9 mouse cellular contexts compared by ENCODE assay signal in genomic region chr2:92608810-92609581, GRCm38 (mm10). TPM values are rescaled to one million over a fixed set of nuclear protein-coding genes. Genes with fewer than 3 reads are reported as not detected.
DNase-seq lines count a peak whose midpoint lies in the region; ATAC-seq and TF ChIP-seq lines count a peak whose summit lies in the region.
"Had no signal": no experiment of that assay in that cellular context is flagged by ENCODE, and none has a peak within 500 bp of the region (broad histone marks: within the 10 kb centered on the region; RNA-seq: fewer than 3 reads in every experiment).

No protein-coding gene starts in this region.

- H3K9me3 ChIP-seq in forebrain, embryonic 15.5 days: no peaks in the 10 kb centered on the region
- H3K9me3 ChIP-seq in lung, postnatal 0 days (ENCODE audit: low read length): no peaks in the 10 kb centered on the region
- H3K9me3 ChIP-seq: megakaryocyte, embryonic 14.5 days had no signal

- H3K4me2 ChIP-seq in forebrain, embryonic 15.5 days (replicated peaks): no peak overlapping the region
- H3K4me2 ChIP-seq in lung, postnatal 0 days (replicated peaks; ENCODE audit: low read depth, low read length): no peak overlapping the region

- H3K36me3 ChIP-seq in forebrain, embryonic 15.5 days: no peaks in the 10 kb centered on the region; the same call in 1 of the 2 replicates
- no peaks in the 10 kb centered on the region for H3K36me3 ChIP-seq in lung, postnatal 0 days (ENCODE audit: insufficient read depth, low read length)

- H3K4me1 ChIP-seq in forebrain, embryonic 15.5 days: no peaks in the 10 kb centered on the region
- no peaks in the 10 kb centered on the region for H3K4me1 ChIP-seq in lung, postnatal 0 days (ENCODE audit: insufficient read depth, low read depth, low read length)

- no peaks in the 10 kb centered on the region for H3K27me3 ChIP-seq in forebrain, embryonic 15.5 days
- H3K27me3 ChIP-seq in lung, postnatal 0 days (replicated peaks; ENCODE audit: insufficient read depth, low read length): no peaks in the 10 kb centered on the region

- WGBS in forebrain, embryonic 15.5 days: 53% methylated on average over 4 of the region's 4 CpGs
- 51% methylated on average over 4 of the region's 4 CpGs for WGBS in lung, postnatal 0 days

- TF ChIP-seq EP300 in lung, postnatal 0 days (IDR thresholded peaks at IDR 0.05): no peak

- ATAC-seq in forebrain, embryonic 15.5 days (replicated peaks): peak; percentile 64
- ATAC-seq in lung, postnatal 0 days: no peak

- peak; percentile 96 for TF ChIP-seq CTCF in lung, postnatal 0 days (IDR thresholded peaks at IDR 0.05)

- DNase-seq in urinary bladder, postnatal 14 days (ENCODE audit: low spot score): peak; percentile 42
- DNase-seq in urinary bladder, adult 18-20 months (ENCODE audit: low spot score in 2 of 2): no peak
- peak; percentile 29 for DNase-seq in cerebellum, adult 11-12 months
- peak; percentile 58 for DNase-seq in kidney, postnatal 14 days
- DNase-seq in lung, postnatal 0 days (ENCODE audit: low spot score): peak; percentile 70
- DNase-seq in right cerebral cortex, adult 2 months (ENCODE audit: low spot score in 2 of 2): peak; percentile 80 to 87
- no peak for DNase-seq in ovary, postnatal 10 days (ENCODE audit: low spot score)

- H3K4me3 ChIP-seq in forebrain, embryonic 15.5 days: no peak overlapping the region
- no peak overlapping the region for H3K4me3 ChIP-seq in lung, postnatal 0 days (ENCODE audit: low read depth, low read length)
- H3K4me3 ChIP-seq: megakaryocyte, embryonic 14.5 days had no signal

- no peak overlapping the region for H3K27ac ChIP-seq in forebrain, embryonic 15.5 days (replicated peaks)
- H3K27ac ChIP-seq in lung, postnatal 0 days (ENCODE audit: low read length): no peak overlapping the region

- H3K9ac ChIP-seq in forebrain, embryonic 15.5 days (replicated peaks): no peak overlapping the region
- no peak overlapping the region for H3K9ac ChIP-seq in lung, postnatal 0 days (replicated peaks; ENCODE audit: low read depth)

RNA-seq across cellular contexts. Expression of gene Chst1, which starts 9.5 kb away (rescaled TPM):
- polyA plus RNA-seq in forebrain, embryonic 15.5 days (2015; fragmentation: Nextera tagmentation; extraction: Ambion mirVana): 25.4 and 27.1 TPM in 2 replicates
- 5.2 TPM in 2 replicates for polyA plus RNA-seq in lung, postnatal 0 days (2015; fragmentation: Nextera tagmentation; extraction: Ambion mirVana)

Comparison
In these comparisons a context has a peak if more than half of its experiments do, and no peak if none do; other contexts are left out.
1. DNase-seq: peak in urinary bladder, postnatal 14 days (single experiment), cerebellum, adult 11-12 months (single experiment), kidney, postnatal 14 days (single experiment), lung, postnatal 0 days (single experiment) and right cerebral cortex, adult 2 months (2 of 2); none in urinary bladder, adult 18-20 months (0 of 2) and ovary, postnatal 10 days (single experiment).